Mouse (Mus musculus): Measurements from ENCODE around the gene Cldn13.

DNA sequence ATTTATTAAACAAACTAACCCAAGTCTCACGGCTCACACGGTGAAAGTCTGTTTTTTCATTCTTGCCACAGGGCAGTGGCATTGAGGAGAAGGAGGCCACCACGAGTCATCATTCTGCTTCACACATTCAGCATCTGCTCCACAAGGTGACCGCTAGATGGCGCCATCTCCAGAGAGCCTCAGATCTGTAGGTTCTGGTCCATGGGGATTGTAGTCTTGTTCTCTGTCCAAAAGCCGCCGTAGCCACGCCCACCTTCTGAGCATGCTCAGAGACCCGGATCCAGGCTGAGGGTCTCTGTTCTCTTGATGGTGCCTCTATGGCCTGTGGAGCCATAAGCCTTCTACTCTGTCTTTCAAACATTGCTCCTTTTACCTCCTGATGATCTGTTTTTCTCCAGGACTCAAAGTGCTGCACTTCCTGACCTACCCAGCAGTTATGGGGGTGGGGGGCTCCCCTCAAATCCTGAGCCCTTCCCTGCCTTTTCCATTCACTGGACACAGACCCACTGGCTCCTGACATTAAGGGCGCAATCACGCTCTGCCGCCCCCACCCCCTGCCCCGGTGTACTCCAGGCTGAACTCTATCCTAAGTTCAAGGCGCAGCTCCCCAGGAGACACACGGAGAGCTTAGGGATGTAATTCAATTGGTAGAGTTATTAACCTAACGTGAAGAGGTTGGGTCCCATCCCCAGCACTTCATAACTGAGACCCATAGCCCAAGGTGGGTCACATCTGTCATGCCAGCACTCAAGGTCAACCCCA is 2.9 kb upstream of the Cldn13 start:
- TF ChIP-seq GATA1 (IDR thresholded peaks at IDR 0.05; ENCODE audit: low read length): no peak
- TF ChIP-seq TAL1 (IDR thresholded peaks at IDR 0.05; ENCODE audit: low read length): no peak

All from erythroblast, embryonic 14.5 days (primary cell).